Mouse (Mus musculus) lung, postnatal 0 days (tissue): ENCODE data around the gene Usp49.

Experiments
- CTCF ChIP-seq: IDR thresholded peaks from 2 replicates; pipeline ENCODE4 v1.5.1; 2016; ENCODE audit warnings: antibody characterized with exemption, mild to moderate bottlenecking
- EP300 ChIP-seq: IDR thresholded peaks from 2 replicates; pipeline ENCODE4 v1.6.1; 2016; ENCODE audit warnings: antibody characterized with exemption, mild to moderate bottlenecking, control low read depth

DNA sequence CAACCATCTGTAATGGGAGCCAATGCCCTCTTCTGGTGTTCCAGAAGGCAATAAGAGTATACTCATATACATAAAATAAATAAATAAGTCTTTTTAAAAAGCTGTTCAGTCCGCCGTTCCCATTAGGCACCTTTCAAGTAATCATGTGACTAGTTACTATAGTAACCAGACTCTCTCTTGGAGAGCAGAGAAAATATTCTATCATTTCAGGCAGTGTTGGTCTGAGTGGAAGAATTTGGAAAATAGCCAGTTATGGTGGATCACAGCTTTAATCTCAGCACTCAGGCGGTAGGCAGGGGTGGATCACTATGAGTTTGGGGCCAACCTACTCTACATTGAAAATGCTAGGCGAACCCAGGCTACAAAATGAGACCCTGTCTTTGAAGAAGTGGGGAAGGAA lies 38.7 kb downstream of the Usp49 start:
- TF ChIP-seq CTCF = no peak
- TF ChIP-seq EP300 = no peak
